Mouse (Mus musculus) stomach, postnatal 0 days (tissue): ENCODE results near the gene Cd109.

Source experiments
- CTCF ChIP-seq: IDR thresholded peaks from 2 replicates; pipeline ENCODE4 v1.5.1; 2016; ENCODE audit warnings: antibody characterized with exemption, low read depth, mild to moderate bottlenecking, moderate library complexity
- EP300 ChIP-seq: optimal IDR thresholded peaks from 2 replicates; pipeline ENCODE3; 2016; ENCODE audit warnings: antibody characterized with exemption

- TF ChIP-seq CTCF: no peak
- peak; percentile 69 for TF ChIP-seq EP300
Measured at GRCm38 (mm10) chr9:78623301-78623747, 8.0 kb downstream of the Cd109 start.
